Mouse (Mus musculus): ENCODE measurements at regions not wholly inside any gene's neighbourhood (a gene's known extent, or its start where the extent isn't known, plus 50 kb on each side); places are given as distances from the start of the nearest gene placed in this dataset.

- H3K9me3 ChIP-seq (ENCODE audit: control insufficient read depth, insufficient read depth, low read depth, low read length), result no peaks in the 10 kb centered on the region
- no peak overlapping the region for H3K27ac ChIP-seq (ENCODE audit: insufficient read depth, low read depth, low read length, poor library complexity, severe bottlenecking)
- DNase-seq (ENCODE audit: low read depth, low spot score), result no peak
- no peak for TF ChIP-seq MAFK (IDR thresholded peaks at IDR 0.05; ENCODE audit: insufficient read depth, low read depth, low read length)
- no peak for TF ChIP-seq ZC3H11A (IDR thresholded peaks at IDR 0.05; ENCODE audit: borderline replicate concordance, low read depth, low read length)
- no peak for TF ChIP-seq CHD2 (IDR thresholded peaks at IDR 0.05; ENCODE audit: low read depth, low read length)
- TF ChIP-seq ZNF384 (IDR thresholded peaks at IDR 0.05; ENCODE audit: low read depth, low read length), result no peak
- TF ChIP-seq HCFC1 (IDR thresholded peaks at IDR 0.05; ENCODE audit: borderline replicate concordance, insufficient read depth, low read length), result no peak
- no peaks in the 10 kb centered on the region for H3K36me3 ChIP-seq (ENCODE audit: control insufficient read depth, insufficient read depth, low read length, poor library complexity, severe bottlenecking)
- peaks cover 0 to 1% of the 10 kb centered on the region in 2 experiments; a peak in 2 of 4 replicates for H3K4me1 ChIP-seq (ENCODE audit: control insufficient read depth in 2 of 2, insufficient read depth in 2 of 2, low read length in 2 of 2, poor library complexity in 1 of 2)
- H3K4me3 ChIP-seq (ENCODE audit: insufficient read depth in 1 of 2, low read depth in 1 of 2, low read length in 2 of 2, poor library complexity in 1 of 2, severe bottlenecking in 1 of 2), result no peak overlapping the region
- in situ Hi-C loops (cut with MboI; ENCODE audit: low sequenced_read_pairs in 2 of 2, unreplicated experiment in 2 of 2), result no loop called here
- H3K9ac ChIP-seq (ENCODE audit: insufficient read depth, low read depth, low read length, poor library complexity, severe bottlenecking), result no peak overlapping the region
Measured at GRCm38 (mm10) chr13:19963031-19963430, 127.4 kb upstream of the Elmo1 start.

- no peak for DNase-seq (ENCODE audit: low read depth, low spot score)
- in situ Hi-C loops (cut with MboI; ENCODE audit: low sequenced_read_pairs in 2 of 2, unreplicated experiment in 2 of 2), result no loop called here
- no peak overlapping the region for H3K9ac ChIP-seq (ENCODE audit: insufficient read depth, low read depth, low read length, poor library complexity, severe bottlenecking)
- TF ChIP-seq ZNF384 (IDR thresholded peaks at IDR 0.05; ENCODE audit: low read depth, low read length) (no peak), MAFK (IDR thresholded peaks at IDR 0.05; ENCODE audit: insufficient read depth, low read depth, low read length) (no peak), HCFC1 (IDR thresholded peaks at IDR 0.05; ENCODE audit: borderline replicate concordance, insufficient read depth, low read length) (no peak), ZC3H11A (IDR thresholded peaks at IDR 0.05; ENCODE audit: borderline replicate concordance, low read depth, low read length) (no peak), CHD2 (IDR thresholded peaks at IDR 0.05; ENCODE audit: low read depth, low read length) (no peak)
- no peaks in the 10 kb centered on the region for H3K36me3 ChIP-seq (ENCODE audit: control insufficient read depth, insufficient read depth, low read length, poor library complexity, severe bottlenecking)
- no peaks in the 10 kb centered on the region for H3K4me1 ChIP-seq (ENCODE audit: control insufficient read depth in 2 of 2, insufficient read depth in 2 of 2, low read length in 2 of 2, poor library complexity in 1 of 2)
- H3K27ac ChIP-seq (ENCODE audit: insufficient read depth, low read depth, low read length, poor library complexity, severe bottlenecking), result no peak overlapping the region
- no peaks in the 10 kb centered on the region for H3K9me3 ChIP-seq (ENCODE audit: control insufficient read depth, insufficient read depth, low read depth, low read length)
- H3K4me3 ChIP-seq (ENCODE audit: insufficient read depth in 1 of 2, low read depth in 1 of 2, low read length in 2 of 2, poor library complexity in 1 of 2, severe bottlenecking in 1 of 2), result no peak overlapping the region
Measured at GRCm38 (mm10) chr13:19928761-19929160, 104.7 kb upstream of the Gpr141 start.

GRCm38 (mm10) chr13:19927807-19928206 lies 103.8 kb upstream of the Gpr141 start:
- DNase-seq (ENCODE audit: low read depth, low spot score), result no peak
- no peak overlapping the region for H3K27ac ChIP-seq (ENCODE audit: insufficient read depth, low read depth, low read length, poor library complexity, severe bottlenecking)
- H3K9ac ChIP-seq (ENCODE audit: insufficient read depth, low read depth, low read length, poor library complexity, severe bottlenecking), result no peak overlapping the region
- H3K4me3 ChIP-seq (ENCODE audit: insufficient read depth in 1 of 2, low read depth in 1 of 2, low read length in 2 of 2, poor library complexity in 1 of 2, severe bottlenecking in 1 of 2), result no peak overlapping the region
- no peaks in the 10 kb centered on the region for H3K9me3 ChIP-seq (ENCODE audit: control insufficient read depth, insufficient read depth, low read depth, low read length)
- H3K4me1 ChIP-seq (ENCODE audit: control insufficient read depth in 2 of 2, insufficient read depth in 2 of 2, low read length in 2 of 2, poor library complexity in 1 of 2), result no peaks in the 10 kb centered on the region
- in situ Hi-C loops (cut with MboI; ENCODE audit: low sequenced_read_pairs in 2 of 2, unreplicated experiment in 2 of 2), result no loop called here
- no peaks in the 10 kb centered on the region for H3K36me3 ChIP-seq (ENCODE audit: control insufficient read depth, insufficient read depth, low read length, poor library complexity, severe bottlenecking)
- TF ChIP-seq HCFC1 (IDR thresholded peaks at IDR 0.05; ENCODE audit: borderline replicate concordance, insufficient read depth, low read length), result no peak
- no peak for TF ChIP-seq CHD2 (IDR thresholded peaks at IDR 0.05; ENCODE audit: low read depth, low read length)
- TF ChIP-seq ZNF384 (IDR thresholded peaks at IDR 0.05; ENCODE audit: low read depth, low read length), result no peak
- no peak for TF ChIP-seq MAFK (IDR thresholded peaks at IDR 0.05; ENCODE audit: insufficient read depth, low read depth, low read length)
- no peak for TF ChIP-seq ZC3H11A (IDR thresholded peaks at IDR 0.05; ENCODE audit: borderline replicate concordance, low read depth, low read length)

GRCm38 (mm10) chr13:19921084-19921827 lies 97.2 kb upstream of the Gpr141 start:
- H3K27ac ChIP-seq (ENCODE audit: insufficient read depth, low read depth, low read length, poor library complexity, severe bottlenecking), result no peak overlapping the region
- H3K9ac ChIP-seq (ENCODE audit: insufficient read depth, low read depth, low read length, poor library complexity, severe bottlenecking), result no peak overlapping the region
- in situ Hi-C loops (cut with MboI; ENCODE audit: low sequenced_read_pairs in 2 of 2, unreplicated experiment in 2 of 2), result no loop called here
- no peak for DNase-seq (ENCODE audit: low read depth, low spot score)
- no peaks in the 10 kb centered on the region for H3K9me3 ChIP-seq (ENCODE audit: control insufficient read depth, insufficient read depth, low read depth, low read length)
- no peaks in the 10 kb centered on the region for H3K36me3 ChIP-seq (ENCODE audit: control insufficient read depth, insufficient read depth, low read length, poor library complexity, severe bottlenecking)
- H3K4me3 ChIP-seq (ENCODE audit: insufficient read depth in 1 of 2, low read depth in 1 of 2, low read length in 2 of 2, poor library complexity in 1 of 2, severe bottlenecking in 1 of 2), result no peak overlapping the region
- TF ChIP-seq HCFC1 (IDR thresholded peaks at IDR 0.05; ENCODE audit: borderline replicate concordance, insufficient read depth, low read length) (no peak), ZNF384 (IDR thresholded peaks at IDR 0.05; ENCODE audit: low read depth, low read length) (no peak), MAFK (IDR thresholded peaks at IDR 0.05; ENCODE audit: insufficient read depth, low read depth, low read length) (no peak), ZC3H11A (IDR thresholded peaks at IDR 0.05; ENCODE audit: borderline replicate concordance, low read depth, low read length) (no peak)
- no peaks in the 10 kb centered on the region for H3K4me1 ChIP-seq (ENCODE audit: control insufficient read depth in 2 of 2, insufficient read depth in 2 of 2, low read length in 2 of 2, poor library complexity in 1 of 2)
